ENCODE assay signal across 8 mouse cellular contexts in the genomic region with DNA sequence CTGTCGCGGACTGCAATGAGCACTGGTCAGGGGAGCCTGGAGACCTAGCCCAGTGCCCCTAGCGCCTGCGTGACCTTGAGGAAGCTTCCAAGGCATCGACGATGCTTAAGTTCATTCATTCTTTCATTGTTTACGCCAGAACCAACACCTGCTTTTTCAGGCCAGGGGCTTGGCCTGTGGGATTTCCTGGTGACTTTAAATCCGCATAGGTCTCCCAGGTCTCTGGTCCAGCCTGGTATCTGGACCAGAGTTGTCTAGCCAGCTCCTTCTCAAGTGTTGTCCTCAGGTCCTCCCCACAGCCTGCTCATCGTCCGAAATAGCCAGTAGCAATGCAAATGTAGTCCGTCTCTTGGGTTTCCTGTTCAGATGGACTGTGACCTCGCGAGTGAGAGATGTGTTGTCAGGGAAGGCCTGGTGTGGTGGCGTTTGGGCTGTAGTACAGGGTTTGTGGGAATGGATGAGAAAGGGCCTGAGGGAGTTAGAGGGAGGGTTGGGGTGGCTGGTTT. TPM values are rescaled to one million over a fixed set of nuclear protein-coding genes. Genes with fewer than 3 reads are reported as not detected.
DNase-seq lines count a peak whose midpoint lies in the region; ATAC-seq and TF ChIP-seq lines count a peak whose summit lies in the region.

No protein-coding gene starts in this region.

- whole genome bisulfite sequencing in heart, embryonic 12.5 days = 7% methylated on average over 14 of the region's 14 CpGs
- WGBS in heart, postnatal 0 days = 10% methylated on average over 14 of the region's 14 CpGs
- WGBS in midbrain, embryonic 12.5 days = 3% methylated on average over 14 of the region's 14 CpGs

- H3K4me1 ChIP-seq in heart, embryonic 12.5 days (replicated peaks) = peaks cover 53% of the 10 kb centered on the region
- peaks cover 2 to 34% of the 10 kb centered on the region in 2 experiments; a peak in 3 of 4 replicates for H3K4me1 ChIP-seq in ES-E14 (ENCODE audit: control insufficient read depth in 2 of 2, insufficient read depth in 2 of 2, low read length in 2 of 2, poor library complexity in 1 of 2)
- peaks cover 17% of the 10 kb centered on the region for H3K4me1 ChIP-seq in heart, postnatal 0 days (ENCODE audit: control insufficient read depth, insufficient read depth)
- H3K4me1 ChIP-seq in midbrain, embryonic 12.5 days = peaks cover 57% of the 10 kb centered on the region

- TF ChIP-seq CTCF in heart, postnatal 0 days (IDR thresholded peaks at IDR 0.05; ENCODE audit: low read depth) = no peak

- H3K36me3 ChIP-seq in heart, embryonic 12.5 days = no peaks in the 10 kb centered on the region
- no peaks in the 10 kb centered on the region; the same call in 1 of the 2 replicates for H3K36me3 ChIP-seq in ES-E14 (ENCODE audit: control insufficient read depth, insufficient read depth, low read length, poor library complexity, severe bottlenecking)
- H3K36me3 ChIP-seq in heart, postnatal 0 days (replicated peaks; ENCODE audit: control insufficient read depth, insufficient read depth, low read length) = no peaks in the 10 kb centered on the region
- H3K36me3 ChIP-seq in midbrain, embryonic 12.5 days = no peaks in the 10 kb centered on the region

- peak overlapping the region; percentile 63 for H3K27ac ChIP-seq in heart, embryonic 12.5 days (ENCODE audit: poor library complexity, severe bottlenecking)
- H3K27ac ChIP-seq in ES-E14 (ENCODE audit: insufficient read depth, low read depth, low read length, poor library complexity, severe bottlenecking) = no peak overlapping the region
- peak overlapping the region; percentile 5; the same call in 1 of the 2 replicates for H3K27ac ChIP-seq in heart, postnatal 0 days (ENCODE audit: low read depth)
- 0 out of 2 replicates have a peak overlapping the region, but pooled peaks have one; percentile 2 for H3K27ac ChIP-seq in midbrain, embryonic 12.5 days (replicated peaks)

- ATAC-seq in heart, embryonic 12.5 days (ENCODE audit: insufficient number of reproducible peaks, low FRiP score) = no peak
- ATAC-seq in heart, postnatal 0 days (ENCODE audit: insufficient read depth, low read depth) = no peak
- no peak for ATAC-seq in midbrain, embryonic 12.5 days (ENCODE audit: low FRiP score, low read depth)

- H3K9ac ChIP-seq in heart, embryonic 12.5 days = peak overlapping the region; percentile 91
- peak overlapping the region; percentile 75 for H3K9ac ChIP-seq in ES-E14 (ENCODE audit: insufficient read depth, low read depth, low read length, poor library complexity, severe bottlenecking)
- H3K9ac ChIP-seq in heart, postnatal 0 days (replicated peaks; ENCODE audit: low read depth, low read length) = peak overlapping the region; percentile 60
- peak overlapping the region; percentile 78 for H3K9ac ChIP-seq in midbrain, embryonic 12.5 days (replicated peaks)

- DNase-seq in heart, adult 8-10 months (ENCODE audit: low spot score) = no peak
- no peak for DNase-seq in ES-E14 (ENCODE audit: low read depth, low spot score)
- no peak for DNase-seq in heart, postnatal 0 days (ENCODE audit: low spot score)
- DNase-seq in frontal cortex, postnatal 10 days (ENCODE audit: low spot score in 2 of 2) = no peak
- DNase-seq in adrenal gland, adult 8-10 months = no peak
- no peak for DNase-seq in frontal cortex, postnatal 25 days (ENCODE audit: low spot score in 2 of 2)

- no peaks in the 10 kb centered on the region for H3K9me3 ChIP-seq in heart, embryonic 12.5 days (replicated peaks)
- no peaks in the 10 kb centered on the region for H3K9me3 ChIP-seq in ES-E14 (ENCODE audit: control insufficient read depth, insufficient read depth, low read depth, low read length)
- H3K9me3 ChIP-seq in heart, postnatal 0 days (replicated peaks; ENCODE audit: control insufficient read depth, low read length) = no peaks in the 10 kb centered on the region
- no peaks in the 10 kb centered on the region for H3K9me3 ChIP-seq in midbrain, embryonic 12.5 days

- peak overlapping the region; percentile 99 for H3K4me2 ChIP-seq in heart, embryonic 12.5 days
- H3K4me2 ChIP-seq in heart, postnatal 0 days (ENCODE audit: low read depth, low read length) = peak overlapping the region; percentile 100
- H3K4me2 ChIP-seq in midbrain, embryonic 12.5 days (replicated peaks) = peak overlapping the region; percentile 99

- no peaks in the 10 kb centered on the region for H3K27me3 ChIP-seq in heart, embryonic 12.5 days (replicated peaks)
- H3K27me3 ChIP-seq in heart, postnatal 0 days (ENCODE audit: control insufficient read depth, insufficient read depth, low read length) = no peaks in the 10 kb centered on the region
- H3K27me3 ChIP-seq in midbrain, embryonic 12.5 days = peaks cover 7% of the 10 kb centered on the region

- TF ChIP-seq EP300 in heart, postnatal 0 days (IDR thresholded peaks at IDR 0.05; ENCODE audit: low read depth) = no peak

- in situ Hi-C loops in ES-E14 (cut with MboI; ENCODE audit: low sequenced_read_pairs in 2 of 2, unreplicated experiment in 2 of 2) = no loop called here

- peak overlapping the region; percentile 78 for H3K4me3 ChIP-seq in heart, embryonic 12.5 days
- peak overlapping the region; percentile 60 to 79 for H3K4me3 ChIP-seq in ES-E14 (ENCODE audit: insufficient read depth in 1 of 2, low read depth in 1 of 2, low read length in 2 of 2, poor library complexity in 1 of 2, severe bottlenecking in 1 of 2)
- peak overlapping the region; percentile 84 for H3K4me3 ChIP-seq in heart, postnatal 0 days (ENCODE audit: low read depth, low read length)
- peak overlapping the region; percentile 78 for H3K4me3 ChIP-seq in midbrain, embryonic 12.5 days

TF ChIP-seq in ES-E14, 5 proteins besides CTCF, POLR2A, EP300 and RAD21:
- TF ChIP-seq CHD2 (IDR thresholded peaks at IDR 0.05; ENCODE audit: low read depth, low read length) = no peak
- no peak for TF ChIP-seq MAFK (IDR thresholded peaks at IDR 0.05; ENCODE audit: insufficient read depth, low read depth, low read length)

RNA-seq across cellular contexts. Expression of a gene that starts 1.1 kb away (rescaled TPM):
- 8.1 and 9.3 TPM in 2 replicates for polyA plus RNA-seq in heart, embryonic 12.5 days (2016; fragmentation: Nextera tagmentation; extraction: Ambion mirVana)
- 1 to 10 TPM in 1 of 4 experiments, under 1 TPM in 3; 0.38 to 2.1 (median 0.59) TPM for total RNA-seq in heart, adult 8-10 months (2022)
- total RNA-seq in ES-E14 (2012; rRNA removed) = 7.5 and 9.8 TPM in 2 replicates
- 6.4 and 6.9 TPM in 2 replicates for total RNA-seq in heart, postnatal 0 days (2014; rRNA removed; ENCODE audit: low replicate concordance)
- polyA plus RNA-seq in heart, postnatal 0 days (2015; fragmentation: Nextera tagmentation; extraction: Ambion mirVana) = 2.4 and 2.6 TPM in 2 replicates
- polyA plus RNA-seq in midbrain, embryonic 12.5 days (2016; fragmentation: Nextera tagmentation; extraction: Ambion mirVana) = 10.0 and 10.7 TPM in 2 replicates
- total RNA-seq in adrenal gland, adult 8-10 months (2022) = 1 to 10 TPM; 2.6 to 3.6 (median 2.7) TPM

RNA-seq across cellular contexts. Expression of a gene that starts 30.0 kb away (rescaled TPM):
- 320 and 321 TPM in 2 replicates for polyA plus RNA-seq in heart, embryonic 12.5 days (2016; fragmentation: Nextera tagmentation; extraction: Ambion mirVana)
- total RNA-seq in heart, adult 8-10 months (2022) = 10 to 100 TPM; 41.4 to 71.3 (median 61.6) TPM
- total RNA-seq in ES-E14 (2012; rRNA removed) = 78.8 and 126 TPM in 2 replicates
- total RNA-seq in heart, postnatal 0 days (2014; rRNA removed; ENCODE audit: low replicate concordance) = 238 and 259 TPM in 2 replicates
- 169 and 188 TPM in 2 replicates for polyA plus RNA-seq in heart, postnatal 0 days (2015; fragmentation: Nextera tagmentation; extraction: Ambion mirVana)
- polyA plus RNA-seq in midbrain, embryonic 12.5 days (2016; fragmentation: Nextera tagmentation; extraction: Ambion mirVana) = 355 and 390 TPM in 2 replicates
- 10 to 100 TPM; 58.3 to 76.8 (median 73.8) TPM for total RNA-seq in adrenal gland, adult 8-10 months (2022)

RNA-seq across cellular contexts. Expression of a gene that starts 32.9 kb away (rescaled TPM):
- 2.9 and 3.4 TPM in 2 replicates for polyA plus RNA-seq in heart, embryonic 12.5 days (2016; fragmentation: Nextera tagmentation; extraction: Ambion mirVana)
- total RNA-seq in heart, adult 8-10 months (2022) = 10 to 100 TPM in 1 of 4 experiments, 1 to 10 TPM in 3; 6.8 to 12.6 (median 9.1) TPM
- 4.7 and 8.1 TPM in 2 replicates for total RNA-seq in ES-E14 (2012; rRNA removed)
- 2.9 and 3.2 TPM in 2 replicates for total RNA-seq in heart, postnatal 0 days (2014; rRNA removed; ENCODE audit: low replicate concordance)
- 1.7 and 2.0 TPM in 2 replicates for polyA plus RNA-seq in heart, postnatal 0 days (2015; fragmentation: Nextera tagmentation; extraction: Ambion mirVana)
- 8.2 and 8.9 TPM in 2 replicates for polyA plus RNA-seq in midbrain, embryonic 12.5 days (2016; fragmentation: Nextera tagmentation; extraction: Ambion mirVana)
- total RNA-seq in adrenal gland, adult 8-10 months (2022) = 1 to 10 TPM; 2.5 to 4.9 (median 3.6) TPM
